Mouse (Mus musculus) intestine, postnatal 0 days (tissue): ENCODE measurements at regions not wholly inside any gene's neighbourhood (a gene's known extent, or its start where the extent isn't known, plus 50 kb on each side); places are given as distances from the start of the nearest gene placed in this dataset.

Experiments
- ATAC-seq: fragments of 200-750 bp; cut with Nextera tagmentation; 2 replicates; pipeline ENCODE4 v1.8.0; 2017; ENCODE audit warnings: mild to moderate bottlenecking, moderate TSS enrichment, moderate library complexity
- H3K27ac ChIP-seq: fragments of 300-500 bp; sonication (generic); 2 replicates; pipeline ENCODE4 v1.5.1; 2014; ENCODE audit warnings: mild to moderate bottlenecking, low read depth, low read length, moderate library complexity
- H3K27me3 ChIP-seq: fragments of 300-500 bp; sonication (generic); replicated peaks from 2 replicates; pipeline ENCODE4 v1.6.1; 2014; ENCODE audit warnings: low read length, mixed read lengths; ENCODE audit not compliant: control insufficient read depth, insufficient read depth
- H3K36me3 ChIP-seq: fragments of 300-500 bp; sonication (generic); 2 replicates; pipeline ENCODE4 v1.6.1; 2014; ENCODE audit warnings: mild to moderate bottlenecking, moderate library complexity; ENCODE audit not compliant: control insufficient read depth, insufficient read depth
- H3K4me1 ChIP-seq: fragments of 300-500 bp; sonication (generic); replicated peaks from 2 replicates; pipeline ENCODE4 v1.6.1; 2014; ENCODE audit warnings: antibody characterized with exemption, low read length, mixed read lengths; ENCODE audit not compliant: control insufficient read depth, insufficient read depth
- H3K4me2 ChIP-seq: fragments of 300-500 bp; sonication (generic); replicated peaks from 2 replicates; pipeline ENCODE4 v1.6.1; 2014; ENCODE audit warnings: low read depth, mild to moderate bottlenecking, moderate library complexity
- H3K4me3 ChIP-seq: fragments of 300-500 bp; sonication (generic); 2 replicates; pipeline ENCODE4 v1.5.1; 2014; ENCODE audit warnings: low read depth, low read length
- H3K9ac ChIP-seq: fragments of 300-500 bp; sonication (generic); 2 replicates; pipeline ENCODE4 v1.6.1; 2014; ENCODE audit warnings: mild to moderate bottlenecking, low read depth, low read length
- H3K9me3 ChIP-seq: fragments of 300-500 bp; sonication (generic); 2 replicates; pipeline ENCODE4 v1.6.1; 2016; ENCODE audit warnings: mixed run types; ENCODE audit not compliant: control insufficient read depth
- CTCF ChIP-seq: sonication (generic); IDR thresholded peaks from 2 replicates; pipeline ENCODE4 v1.5.1; 2016; ENCODE audit warnings: low read depth, mild to moderate bottlenecking, control low read depth, antibody characterized with exemption, moderate library complexity
- whole genome bisulfite sequencing: fragments of 180-500 bp; shearing (Covaris S2); extraction: QIAGEN DNeasy Blood & Tissue Kit; methylation state at CpG from one replicate; pipeline ENCODE4 v1.1.7; 2014; 5-methylcytosine and 5-hydroxymethylcytosine counted together

DNA sequence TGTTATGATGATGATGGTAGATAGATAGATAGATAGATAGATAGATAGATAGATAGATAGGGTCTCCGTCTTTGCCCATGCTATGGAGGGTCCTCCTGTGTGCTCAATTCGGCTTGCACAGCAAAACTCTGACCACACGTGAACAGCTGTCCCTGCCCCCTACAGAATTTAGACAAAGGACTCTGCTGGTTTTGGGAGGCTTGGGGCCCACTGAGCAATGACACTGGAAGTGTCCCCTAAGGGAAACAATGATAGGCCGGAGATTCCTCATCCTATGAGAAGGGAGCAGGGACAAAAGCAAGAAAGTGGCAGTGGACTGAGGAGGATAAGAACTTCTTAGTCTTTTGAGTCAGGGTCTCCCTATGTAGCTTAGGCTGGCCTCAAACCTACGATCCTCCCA, 69.8 kb upstream of the Cd28 start:
- Histone ChIP-seq H3K4me1 (0 out of 2 replicates have a peak, but pooled peaks cover under 1% of the 10 kb centered on the region), H3K4me2 (no peak overlapping the region), H3K4me3 (no peak overlapping the region), H3K27me3 (no peaks in the 10 kb centered on the region), H3K36me3 (no peaks in the 10 kb centered on the region), H3K9me3 (no peaks in the 10 kb centered on the region), H3K9ac (no peak overlapping the region), H3K27ac (no peak overlapping the region)
- no peak for ATAC-seq
- WGBS, result 88% methylated on average over 5 of the region's 5 CpGs
- TF ChIP-seq CTCF, result no peak

DNA sequence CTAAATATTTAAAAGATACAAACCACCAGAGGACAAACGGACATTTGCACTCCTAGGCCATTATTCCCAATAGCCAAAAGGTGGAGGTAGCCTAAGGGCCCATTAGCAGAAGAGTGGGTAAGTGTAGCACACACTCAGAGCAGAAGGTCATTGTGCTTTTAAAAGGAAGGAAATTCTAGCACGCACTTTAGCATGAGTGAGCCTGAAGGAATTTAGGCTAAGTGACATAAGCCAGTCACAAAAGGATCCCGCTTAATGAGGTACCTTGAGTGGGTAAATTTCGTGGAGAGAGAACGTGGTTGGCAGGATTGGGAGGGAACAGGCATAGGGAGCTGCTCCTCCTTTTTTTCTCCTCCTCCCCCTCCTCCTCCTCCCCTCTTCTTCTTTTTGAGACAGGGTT, 70.4 kb upstream of the Cd28 start:
- Histone ChIP-seq H3K4me1 (0 out of 2 replicates have a peak, but pooled peaks cover 7% of the 10 kb centered on the region), H3K36me3 (no peaks in the 10 kb centered on the region), H3K4me2 (no peak overlapping the region), H3K9ac (no peak overlapping the region), H3K27ac (no peak overlapping the region), H3K27me3 (no peaks in the 10 kb centered on the region), H3K9me3 (no peaks in the 10 kb centered on the region), H3K4me3 (no peak overlapping the region)
- ATAC-seq, result no peak
- 69% methylated on average over 5 of the region's 5 CpGs for WGBS
- TF ChIP-seq CTCF, result no peak

- Histone ChIP-seq H3K4me3 (no peak overlapping the region), H3K4me2 (no peak overlapping the region), H3K36me3 (no peaks in the 10 kb centered on the region), H3K9ac (no peak overlapping the region), H3K4me1 (0 out of 2 replicates have a peak, but pooled peaks cover 7% of the 10 kb centered on the region), H3K27me3 (no peaks in the 10 kb centered on the region), H3K27ac (no peak overlapping the region), H3K9me3 (no peaks in the 10 kb centered on the region)
- ATAC-seq, result no peak
- 88% methylated on average over 1 of the region's 1 CpGs for WGBS
- TF ChIP-seq CTCF, result no peak
These were observed 71.4 kb upstream of the Cd28 start for GRCm38 (mm10) chr1:60645176-60645575.

DNA sequence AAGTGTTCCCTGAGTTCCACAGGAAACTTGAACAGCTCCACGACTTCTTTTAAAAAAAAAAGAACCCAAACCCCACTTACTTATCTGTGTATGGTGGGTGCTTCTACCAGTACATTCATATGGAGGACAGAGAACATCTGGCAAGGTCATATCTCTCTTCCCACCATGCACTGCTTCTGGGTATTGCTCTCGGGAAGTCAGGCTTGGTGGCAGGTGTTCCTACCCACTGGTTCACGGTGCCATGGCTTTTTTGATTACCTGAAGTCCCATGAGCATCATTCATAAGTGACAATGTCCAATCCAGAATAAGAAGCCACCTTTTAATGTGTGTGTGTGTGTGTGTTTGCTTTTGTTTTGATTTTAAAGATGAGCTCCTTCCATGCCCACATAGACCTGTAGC, 73.8 kb upstream of the Cd28 start:
- TF ChIP-seq CTCF, result no peak
- no peak for ATAC-seq
- Histone ChIP-seq H3K27ac (no peak overlapping the region), H3K4me3 (no peak overlapping the region), H3K9me3 (no peaks in the 10 kb centered on the region), H3K9ac (no peak overlapping the region), H3K27me3 (no peaks in the 10 kb centered on the region), H3K4me1 (0 out of 2 replicates have a peak, but pooled peaks cover 7% of the 10 kb centered on the region), H3K4me2 (no peak overlapping the region), H3K36me3 (no peaks in the 10 kb centered on the region)
- WGBS, result 53% methylated on average over 3 of the region's 3 CpGs

DNA sequence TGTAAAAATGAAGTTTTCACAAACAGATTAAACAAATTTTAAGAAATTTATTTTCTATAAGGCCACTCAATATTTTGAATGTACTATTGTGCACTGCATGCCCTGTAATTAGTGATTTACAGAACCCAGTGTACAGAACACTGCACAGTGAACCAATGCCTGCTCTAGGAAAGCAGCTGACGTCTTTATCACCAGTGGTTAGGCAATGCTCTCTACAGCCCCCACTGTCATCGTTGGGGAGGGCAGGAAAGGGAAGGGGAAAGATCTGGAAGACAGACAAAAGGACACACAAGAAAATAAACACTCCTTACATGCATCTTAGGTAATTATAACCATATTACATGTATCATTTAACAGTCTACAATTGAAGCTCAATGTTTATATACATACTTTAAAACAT, 74.4 kb upstream of the Cd28 start:
- Histone ChIP-seq H3K27ac (no peak overlapping the region), H3K9me3 (no peaks in the 10 kb centered on the region), H3K4me1 (0 out of 2 replicates have a peak, but pooled peaks cover 7% of the 10 kb centered on the region), H3K27me3 (no peaks in the 10 kb centered on the region), H3K4me3 (no peak overlapping the region), H3K4me2 (no peak overlapping the region), H3K9ac (no peak overlapping the region), H3K36me3 (no peaks in the 10 kb centered on the region)
- no peak; the same call in 1 of the 2 replicates for TF ChIP-seq CTCF
- 35% methylated on average over 2 of the region's 2 CpGs for WGBS
- ATAC-seq, result no peak

DNA sequence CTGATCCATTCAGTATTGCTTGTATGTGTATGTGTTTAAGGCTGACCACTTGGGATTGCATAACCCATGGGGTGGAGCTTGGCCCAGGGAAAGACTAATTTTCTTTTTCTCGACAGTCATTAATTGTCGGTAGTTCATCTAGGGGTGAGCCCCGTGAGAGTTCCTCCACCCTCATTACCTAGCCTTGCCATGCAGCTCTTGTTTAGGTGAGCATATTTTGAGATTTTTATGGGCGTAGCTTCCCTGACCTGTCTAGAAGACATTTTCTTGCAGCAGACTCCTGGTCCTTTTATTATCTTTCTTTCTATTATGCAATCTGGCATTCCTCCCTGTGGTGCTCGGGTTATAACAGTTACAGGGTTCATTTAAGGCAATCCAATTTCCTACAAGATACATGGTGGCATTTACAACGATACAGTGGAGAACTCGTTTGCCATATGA, 74.4 kb upstream of the Raph1 start:
- Histone ChIP-seq H3K4me3 (0 out of 2 replicates have a peak overlapping the region, but pooled peaks have one; percentile 5), H3K27ac (no peak overlapping the region; the same call in 1 of the 2 replicates), H3K36me3 (no peaks in the 10 kb centered on the region), H3K4me1 (0 out of 2 replicates have a peak, but pooled peaks cover 7% of the 10 kb centered on the region), H3K9ac (no peak overlapping the region), H3K9me3 (no peaks in the 10 kb centered on the region), H3K4me2 (peak overlapping the region; percentile 27; the same call in 1 of the 2 replicates), H3K27me3 (no peaks in the 10 kb centered on the region)
- 22% methylated on average over 7 of the region's 7 CpGs for WGBS
- ATAC-seq, result peak; percentile 66
- no peak for TF ChIP-seq CTCF

- no peak for TF ChIP-seq CTCF
- ATAC-seq, result no peak
- 75% methylated on average over 2 of the region's 2 CpGs for WGBS
- no peak overlapping the region for H3K4me3 ChIP-seq
- H3K9ac ChIP-seq, result no peak overlapping the region
- no peak overlapping the region for H3K27ac ChIP-seq
- no peaks in the 10 kb centered on the region for H3K36me3 ChIP-seq
- H3K9me3 ChIP-seq, result no peaks in the 10 kb centered on the region
- 0 out of 2 replicates have a peak, but pooled peaks cover 7% of the 10 kb centered on the region for H3K4me1 ChIP-seq
- H3K4me2 ChIP-seq, result no peak overlapping the region
- H3K27me3 ChIP-seq, result no peaks in the 10 kb centered on the region
These were observed 72.6 kb upstream of the Raph1 start for GRCm38 (mm10) chr1:60639536-60639935.
